ENCODE assay signal across 8 mouse cellular contexts in the genomic region with DNA sequence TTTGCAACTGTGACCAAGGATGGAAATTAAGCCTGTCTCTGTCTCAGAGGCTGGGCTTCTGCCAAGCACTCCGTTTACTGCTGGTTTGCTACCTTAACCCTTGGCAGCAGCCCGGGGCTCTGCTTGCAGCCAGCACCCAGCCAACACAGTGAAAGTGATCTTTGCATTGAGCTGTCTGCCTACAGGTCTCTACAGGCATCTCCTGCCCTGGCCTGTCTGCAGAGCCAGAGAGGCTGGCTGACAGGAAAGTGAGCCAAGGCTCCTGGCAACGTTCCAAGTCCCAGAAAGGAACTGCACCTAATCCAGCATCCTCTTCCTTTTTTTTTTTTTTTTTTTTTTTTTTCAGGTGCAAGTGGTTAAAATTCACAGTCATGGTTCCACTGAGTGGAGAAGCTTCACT.
A peak's percentile ranks its signal among the peaks of the same experiment; 100 is the strongest.
DNase-seq lines count a peak whose midpoint lies in the region; ATAC-seq and TF ChIP-seq lines count a peak whose summit lies in the region.

No protein-coding gene starts in this region.

- peak; percentile 43 for DNase-seq in CD4-positive, CD25-positive, alpha-beta regulatory T cell, adult 2 months (ENCODE audit: low read depth, low spot score)
- DNase-seq in embryo, embryonic 9.5 days (ENCODE audit: extremely low spot score): peak; percentile 10
- no peak for DNase-seq in heart, embryonic 10.5 days (ENCODE audit: low spot score)
- DNase-seq in kidney, postnatal 0 days (ENCODE audit: low spot score): peak; percentile 11
- peak in 1 of 2 experiments; percentile 29 for DNase-seq in spleen, adult 2 months (ENCODE audit: low read depth in 1 of 2, low spot score in 2 of 2)
- no peak for DNase-seq in c-Kit-positive CD71-positive TER-119-positive erythroid progenitor cells, embryonic 14.5 days (ENCODE audit: low spot score)

- no peak for TF ChIP-seq POLR2A in spleen, adult 2 months (IDR thresholded peaks at IDR 0.05; ENCODE audit: low read depth, low read length)

- H3K4me3 ChIP-seq in heart, embryonic 10.5 days: no peak overlapping the region
- no peak overlapping the region for H3K4me3 ChIP-seq in kidney, postnatal 0 days (replicated peaks; ENCODE audit: low read depth, low read length)
- H3K4me3 ChIP-seq in lung, embryonic 16.5 days (ENCODE audit: low read length): no peak overlapping the region
- H3K4me3 ChIP-seq in spleen, adult 2 months (ENCODE audit: extremely low read depth, insufficient read depth, insufficient read length): no peak overlapping the region

- H3K27ac ChIP-seq in heart, embryonic 10.5 days: peak overlapping the region; percentile 70; the same call in 1 of the 2 replicates
- no peak overlapping the region for H3K27ac ChIP-seq in kidney, postnatal 0 days
- peak overlapping the region; percentile 64 for H3K27ac ChIP-seq in lung, embryonic 16.5 days (ENCODE audit: low read length)
- H3K27ac ChIP-seq in spleen, adult 2 months (ENCODE audit: insufficient read depth, low read length): peak overlapping the region; percentile 86

- no peaks in the 10 kb centered on the region for H3K36me3 ChIP-seq in heart, embryonic 10.5 days
- H3K36me3 ChIP-seq in kidney, postnatal 0 days (ENCODE audit: insufficient read depth, low read length): no peaks in the 10 kb centered on the region
- H3K36me3 ChIP-seq in lung, embryonic 16.5 days (ENCODE audit: control insufficient read depth, insufficient read depth, low read length): no peaks in the 10 kb centered on the region
- H3K36me3 ChIP-seq in spleen, adult 2 months (ENCODE audit: control insufficient read depth, insufficient read depth, low read length): no peaks in the 10 kb centered on the region

- H3K27me3 ChIP-seq in heart, embryonic 10.5 days (ENCODE audit: insufficient read depth, poor library complexity, severe bottlenecking): 0 out of 2 replicates have a peak, but pooled peaks cover 8% of the 10 kb centered on the region
- no peaks in the 10 kb centered on the region for H3K27me3 ChIP-seq in kidney, postnatal 0 days (ENCODE audit: insufficient read depth, low read length)
- no peaks in the 10 kb centered on the region for H3K27me3 ChIP-seq in lung, embryonic 16.5 days (ENCODE audit: control insufficient read depth, insufficient read depth, low read depth, low read length)
- H3K27me3 ChIP-seq in spleen, adult 2 months (ENCODE audit: control insufficient read depth, insufficient read depth, low read length): no peaks in the 10 kb centered on the region

- peaks cover 19% of the 10 kb centered on the region for H3K4me1 ChIP-seq in heart, embryonic 10.5 days
- H3K4me1 ChIP-seq in kidney, postnatal 0 days (replicated peaks; ENCODE audit: insufficient read depth, low read length): peaks cover 9% of the 10 kb centered on the region; the same call in 1 of the 2 replicates
- peaks cover 16% of the 10 kb centered on the region for H3K4me1 ChIP-seq in lung, embryonic 16.5 days (replicated peaks; ENCODE audit: control insufficient read depth, insufficient read depth, low read length)
- peaks cover 15% of the 10 kb centered on the region; the same call in 1 of the 2 replicates for H3K4me1 ChIP-seq in spleen, adult 2 months (ENCODE audit: control insufficient read depth, insufficient read depth, insufficient read length)

- no peak overlapping the region for H3K4me2 ChIP-seq in kidney, postnatal 0 days (ENCODE audit: low read length)
- H3K4me2 ChIP-seq in lung, embryonic 16.5 days (ENCODE audit: low read depth, low read length): no peak overlapping the region

- 33% methylated on average over 3 of the region's 3 CpGs for WGBS in heart, embryonic 10.5 days
- 34% methylated on average over 3 of the region's 3 CpGs for WGBS in kidney, postnatal 0 days
- WGBS in lung, embryonic 16.5 days: 5% methylated on average over 3 of the region's 3 CpGs
- WGBS in spleen, adult 2 months: 5% methylated on average over 3 of the region's 3 CpGs

- no peak overlapping the region for H3K9ac ChIP-seq in kidney, postnatal 0 days (ENCODE audit: low read depth, low read length)
- no peak overlapping the region for H3K9ac ChIP-seq in lung, embryonic 16.5 days (ENCODE audit: low read length)

- ATAC-seq in activated CD4-positive, CD25-positive, alpha-beta regulatory T cell, adult 4 months: peak; percentile 12
- ATAC-seq in kidney, postnatal 0 days (replicated peaks; ENCODE audit: low FRiP score, low read depth): no peak
- peak; percentile 66 for ATAC-seq in lung, embryonic 16.5 days (ENCODE audit: low read depth)

- no peak for TF ChIP-seq CTCF in kidney, postnatal 0 days (IDR thresholded peaks at IDR 0.05; ENCODE audit: low read depth)
- TF ChIP-seq CTCF in spleen, adult 2 months (IDR thresholded peaks at IDR 0.05; ENCODE audit: extremely low read depth, insufficient read depth, insufficient read length, insufficient replicate concordance): no peak

- H3K9me3 ChIP-seq in heart, embryonic 10.5 days: no peaks in the 10 kb centered on the region
- H3K9me3 ChIP-seq in kidney, postnatal 0 days (replicated peaks; ENCODE audit: low read length): no peaks in the 10 kb centered on the region
- no peaks in the 10 kb centered on the region for H3K9me3 ChIP-seq in lung, embryonic 16.5 days (ENCODE audit: control insufficient read depth, low read length)

Comparison
In these comparisons a context has a peak if more than half of its experiments do, and no peak if none do; other contexts are left out.
1. DNase-seq: peak in CD4-positive, CD25-positive, alpha-beta regulatory T cell, adult 2 months (single experiment), embryo, embryonic 9.5 days (single experiment) and kidney, postnatal 0 days (single experiment); none in heart, embryonic 10.5 days (single experiment) and c-Kit-positive CD71-positive TER-119-positive erythroid progenitor cells, embryonic 14.5 days (single experiment).